Mouse (Mus musculus) thymus, postnatal 25 days (tissue): ENCODE data around the gene Sergef.

Experiments used
- DNase-seq: peaks from one replicate; pipeline ENCODE4 v3.0.0; 2022

The Sergef gene

DNA sequence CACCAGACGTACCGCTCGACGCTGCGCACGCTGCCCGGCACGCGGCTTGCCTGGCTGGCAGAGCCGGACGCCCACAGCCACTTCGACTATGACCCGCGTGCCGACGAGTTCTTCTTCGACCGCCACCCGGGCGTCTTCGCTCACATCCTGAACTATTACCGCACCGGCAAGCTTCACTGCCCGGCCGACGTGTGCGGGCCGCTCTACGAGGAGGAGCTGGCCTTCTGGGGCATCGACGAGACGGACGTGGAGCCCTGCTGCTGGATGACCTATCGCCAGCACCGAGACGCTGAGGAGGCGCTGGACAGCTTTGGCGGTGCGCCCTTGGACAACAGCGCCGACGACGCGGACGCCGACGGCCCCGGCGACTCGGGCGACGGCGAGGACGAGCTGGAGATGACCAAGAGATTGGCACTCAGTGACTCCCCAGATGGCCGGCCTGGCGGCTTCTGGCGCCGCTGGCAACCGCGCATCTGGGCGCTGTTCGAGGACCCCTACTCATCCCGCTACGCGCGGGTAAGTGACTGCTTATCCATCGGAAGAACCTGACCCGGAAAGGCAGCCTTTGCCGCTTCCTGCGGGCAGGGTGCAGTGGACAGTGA, 241.8 kb downstream of the Sergef start:
- DNase-seq, result no peak

DNA sequence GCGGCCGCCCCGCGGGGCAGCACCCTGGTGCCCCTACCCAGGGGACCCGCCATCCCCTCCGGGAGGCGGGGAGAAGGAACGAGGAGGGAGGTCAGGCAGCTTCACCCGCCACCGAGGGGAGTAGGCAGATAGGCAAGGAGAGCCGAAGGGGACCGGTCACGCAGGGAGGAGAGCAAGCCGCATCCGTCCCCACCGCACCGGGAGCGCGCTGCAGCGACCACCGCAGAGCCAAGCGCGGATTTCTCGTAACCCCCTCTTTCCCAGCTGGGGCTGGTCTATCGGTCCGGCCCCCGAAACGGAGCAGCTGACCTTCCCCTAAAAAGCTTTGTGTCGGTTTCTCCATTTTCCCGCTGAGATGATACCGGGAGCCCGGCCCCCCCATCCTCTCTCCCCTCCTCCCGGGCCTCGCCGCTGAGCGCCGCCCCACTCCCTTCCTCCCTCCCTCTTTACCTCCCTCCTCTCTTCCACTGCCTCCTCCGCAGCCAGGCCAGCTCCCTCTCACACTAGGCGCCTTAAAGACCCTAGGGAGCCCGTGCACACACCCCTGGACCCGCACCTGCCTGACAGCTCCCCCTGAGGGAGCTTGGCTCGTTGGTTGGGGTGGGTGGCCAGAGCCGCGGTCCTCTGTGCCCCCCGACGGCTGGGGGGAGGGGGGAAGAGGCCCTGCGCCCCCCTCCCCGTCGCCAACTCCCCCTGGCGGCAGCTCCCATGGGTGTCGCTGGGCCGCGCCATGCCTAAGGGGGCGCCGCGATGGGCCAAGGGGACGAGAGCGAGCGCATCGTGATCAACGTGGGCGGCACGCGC, 242.5 kb downstream of the Sergef start:
- peak; percentile 20 for DNase-seq

DNA sequence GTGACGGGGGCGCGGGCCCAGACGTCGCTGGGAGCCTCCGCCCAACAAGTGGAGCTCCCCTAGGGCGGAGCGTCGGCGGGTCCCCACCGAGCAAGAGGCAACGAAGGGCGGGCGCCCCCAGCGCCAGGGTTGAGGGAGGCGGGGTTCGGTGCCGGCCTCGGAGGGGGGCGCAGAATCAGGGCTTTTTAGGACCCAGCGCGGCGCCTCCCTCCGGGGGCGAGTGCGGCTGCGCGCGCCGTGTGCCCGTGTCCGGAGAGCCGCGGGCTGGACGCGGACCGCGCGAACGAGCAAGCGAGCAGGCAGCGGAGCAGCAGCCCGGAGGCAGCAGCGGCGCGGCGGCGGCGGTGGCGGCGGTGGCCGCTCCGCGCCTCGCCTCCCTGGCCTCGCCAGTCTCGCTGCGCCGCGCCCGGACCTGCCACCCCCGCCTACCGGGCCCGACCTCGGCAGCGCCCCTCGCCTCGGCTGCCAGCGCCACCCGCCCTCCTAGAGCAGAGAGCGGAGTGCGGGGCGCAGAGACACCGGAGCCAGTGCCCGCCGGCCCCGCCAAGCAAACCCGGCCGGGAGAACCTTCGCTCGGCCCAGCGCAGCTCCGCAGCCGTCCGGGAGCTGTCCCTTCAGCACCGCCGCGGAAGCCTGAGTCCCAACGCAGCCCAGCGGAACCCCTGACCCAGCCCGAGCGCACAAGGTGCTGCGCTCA, 243.2 kb downstream of the Sergef start, which contains the start of gene Kcnc1:
Gene Kcnc1, plus strand, starts transcription at position 267 of the 697 bp plus-strand sequence.
- DNase-seq, result peak; percentile 67

DNA sequence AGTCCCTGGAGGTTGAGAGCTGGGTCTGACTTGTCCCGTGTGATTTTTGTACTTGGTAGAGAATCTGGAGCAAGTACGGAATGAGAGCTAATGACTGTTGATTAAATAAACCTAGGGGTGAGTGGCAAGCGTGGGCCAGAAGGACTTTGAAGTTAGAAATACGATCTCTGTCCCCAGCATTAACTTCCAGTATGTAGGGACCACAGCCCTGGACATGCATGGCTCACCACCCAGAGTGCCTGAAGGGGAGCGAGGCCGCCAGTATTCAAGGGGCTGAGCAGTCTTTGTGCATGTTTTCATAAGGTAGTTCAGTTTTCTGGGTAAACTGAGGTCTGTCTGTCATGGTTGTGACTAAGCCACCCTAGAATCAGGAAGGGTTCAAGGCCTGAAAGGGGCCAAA, 244.0 kb downstream of the Sergef start:
- no peak for DNase-seq

DNA sequence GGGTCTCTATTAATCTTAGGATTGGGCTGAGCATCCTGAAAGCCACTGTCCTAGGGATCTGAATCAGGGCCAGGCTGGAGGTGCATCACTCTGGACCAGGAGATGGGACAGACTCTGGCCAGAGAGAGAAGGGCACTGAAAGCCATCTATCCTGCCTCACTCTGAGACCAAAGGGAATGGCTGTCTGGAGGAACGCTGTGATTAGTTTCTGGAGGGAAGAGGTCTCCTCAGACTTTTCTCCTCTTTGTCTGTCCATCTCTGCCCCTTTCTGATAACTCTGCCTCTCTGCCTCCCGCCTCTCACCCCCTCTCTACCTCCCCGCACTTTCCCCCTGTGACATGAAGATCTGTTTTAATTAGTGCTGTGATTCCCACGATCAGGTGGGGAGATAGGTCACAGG, 244.7 kb downstream of the Sergef start:
- DNase-seq, result no peak

DNA sequence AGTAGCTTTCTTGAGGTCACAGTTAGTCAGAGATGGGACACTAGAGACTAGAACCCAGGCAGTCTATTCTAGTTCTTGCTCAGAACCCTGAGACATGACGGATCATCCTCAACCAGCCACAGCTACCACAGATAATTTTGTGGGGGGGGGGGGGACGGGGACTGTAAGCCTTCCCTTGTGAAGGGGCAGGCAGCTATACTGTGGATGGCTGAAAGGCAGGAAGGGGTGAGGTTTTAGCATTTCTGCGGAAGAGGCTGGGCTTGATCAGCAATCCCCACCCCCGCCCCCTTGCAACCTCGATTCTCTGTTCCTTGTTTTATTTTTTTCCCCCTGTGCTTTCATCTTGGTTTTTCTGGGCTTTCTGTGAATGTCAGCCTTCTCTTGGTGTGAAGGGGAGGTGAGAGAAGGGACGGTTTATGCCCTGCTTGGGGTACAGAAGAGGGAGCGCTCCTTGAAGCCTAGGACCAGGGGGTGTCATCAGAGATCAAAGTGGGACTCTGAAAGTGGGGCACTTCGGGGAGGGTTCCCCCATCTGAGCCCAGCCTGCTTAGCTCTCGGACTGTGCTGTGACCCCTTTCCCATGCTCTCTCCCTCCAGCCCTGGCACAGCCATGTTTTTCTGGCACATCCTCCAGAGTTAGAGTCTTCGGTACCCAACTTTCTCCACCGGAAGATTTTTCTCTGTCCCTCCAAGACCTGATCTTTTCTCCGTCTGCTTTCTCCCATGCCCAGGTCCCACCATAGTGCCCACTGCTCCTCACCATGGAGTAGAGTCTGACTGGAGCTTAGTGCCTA, 245.7 kb downstream of the Sergef start:
- DNase-seq, result no peak
